Mouse (Mus musculus) forebrain, embryonic 11.5 days (tissue): ENCODE measurements around the gene Arf4. TPM values are rescaled to one million over a fixed set of nuclear protein-coding genes. Genes with fewer than 3 reads are reported as not detected.

Source experiments
- ATAC-seq: fragments of 200-750 bp; cut with Nextera tagmentation; replicated peaks from 2 replicates; pipeline ENCODE4 v1.8.0; 2017; ENCODE audit warnings: moderate TSS enrichment; ENCODE audit not compliant: low FRiP score
- DNase-seq: peaks from one replicate; pipeline ENCODE4 v3.0.0-alpha.2; 2017; ENCODE audit warnings: low spot score
- H3K27ac ChIP-seq: fragments of 300-500 bp; sonication (generic); 2 replicates; pipeline ENCODE4 v1.5.1; 2014; ENCODE audit warnings: low read depth, low read length
- H3K27me3 ChIP-seq: fragments of 300-500 bp; sonication (generic); 2 replicates; pipeline ENCODE4 v1.6.1; 2014; ENCODE audit warnings: mild to moderate bottlenecking, low read length, mixed read lengths; ENCODE audit not compliant: control insufficient read depth, insufficient read depth
- H3K36me3 ChIP-seq: fragments of 300-500 bp; sonication (generic); 2 replicates; pipeline ENCODE4 v1.6.1; 2014; ENCODE audit warnings: mild to moderate bottlenecking, low read length, moderate library complexity, mixed read lengths; ENCODE audit not compliant: control insufficient read depth, insufficient read depth
- H3K4me1 ChIP-seq: fragments of 300-500 bp; sonication (generic); replicated peaks from 2 replicates; pipeline ENCODE4 v1.6.1; 2014; ENCODE audit warnings: low read length, mixed read lengths; ENCODE audit not compliant: control insufficient read depth, insufficient read depth
- H3K4me2 ChIP-seq: fragments of 300-500 bp; sonication (generic); 2 replicates; pipeline ENCODE4 v1.6.1; 2014; ENCODE audit warnings: low read depth, mild to moderate bottlenecking, low read length, moderate library complexity, mixed read lengths; ENCODE audit not compliant: severe bottlenecking
- H3K4me3 ChIP-seq: fragments of 300-500 bp; sonication (generic); 2 replicates; pipeline ENCODE4 v1.5.1; 2014; ENCODE audit warnings: low read depth, low read length
- H3K9ac ChIP-seq: fragments of 300-500 bp; sonication (generic); 2 replicates; pipeline ENCODE4 v1.6.1; 2014; ENCODE audit warnings: low read length
- H3K9me3 ChIP-seq: fragments of 300-500 bp; sonication (generic); 2 replicates; pipeline ENCODE4 v1.6.1; 2016; ENCODE audit warnings: low read length, mixed read lengths; ENCODE audit not compliant: control insufficient read depth
- WGBS: fragments of 180-500 bp; shearing (Covaris S2); extraction: QIAGEN DNeasy Blood & Tissue Kit; methylation state at CpG from one replicate; pipeline ENCODE4 v1.1.7; 2014; 5-methylcytosine and 5-hydroxymethylcytosine counted together
- polyA plus RNA-seq: library from polyadenylated mRNA; unstranded; fragments of >200 nt; fragmentation: Nextera tagmentation; extraction: Ambion mirVana; gene quantifications from 2 replicates; pipeline ENCODE4 v1.2.1, GENCODE M21; 2014

Arf4 gene
- 535 and 566 TPM in 2 replicates for polyA plus RNA-seq

DNA sequence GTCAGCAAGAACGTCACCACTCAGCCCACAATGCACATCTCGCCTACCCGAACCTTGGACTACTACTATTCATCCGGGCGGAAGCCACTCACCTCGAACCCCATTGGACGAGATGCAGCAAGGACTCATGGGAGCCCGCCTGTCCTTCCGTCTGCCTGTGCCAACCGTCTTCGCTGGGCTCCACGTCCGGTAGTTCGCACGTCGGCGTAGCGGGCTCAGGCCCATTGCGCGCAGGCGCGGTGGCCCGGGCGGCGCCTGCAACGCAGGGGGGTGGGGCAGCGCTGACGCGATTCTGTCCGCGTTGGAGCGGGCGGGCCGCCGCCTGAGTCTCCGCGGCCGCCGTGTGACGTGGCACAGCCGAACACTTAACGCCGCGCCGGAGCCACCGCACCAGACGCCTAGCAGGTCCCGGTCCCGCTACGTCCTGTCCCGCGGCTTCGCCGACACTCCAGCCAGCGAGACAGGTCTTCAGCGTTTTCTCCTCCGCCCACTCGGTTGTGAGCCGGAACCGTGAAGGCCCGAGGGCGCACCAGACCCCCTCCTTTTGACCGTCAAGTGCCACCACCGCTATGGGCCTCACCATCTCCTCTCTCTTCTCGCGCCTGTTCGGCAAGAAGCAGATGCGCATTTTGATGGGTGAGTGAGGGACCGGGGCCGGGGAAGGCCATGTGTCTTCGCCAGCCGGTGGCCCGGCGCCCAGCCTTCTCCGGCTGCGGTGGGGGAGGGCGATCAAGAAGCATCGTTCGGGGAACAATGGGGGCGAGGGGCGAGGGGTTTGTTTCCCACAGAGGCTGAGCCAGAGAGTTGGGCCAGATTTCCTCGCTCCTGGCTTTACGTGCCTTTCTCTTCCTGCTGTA lies at the start of gene Arf4:
Gene Arf4, plus strand, starts transcription at position 224 of the 857 bp plus-strand sequence.
- H3K27ac ChIP-seq, result peak within 1 kb of the TSS; percentile 86
- no peaks in the 10 kb centered on the region for H3K4me1 ChIP-seq
- ATAC-seq (peak; percentile 99), DNase-seq (peak; percentile 97)
- peak within 1 kb of the TSS; percentile 76 for H3K4me2 ChIP-seq
- H3K4me3 ChIP-seq, result peak within 1 kb of the TSS; percentile 87
- under 1% methylated on average over 83 of the region's 83 CpGs for WGBS
- H3K9ac ChIP-seq, result peak within 1 kb of the TSS; percentile 89
- H3K36me3 ChIP-seq, result no peaks in the 10 kb centered on the region
- H3K9me3 ChIP-seq, result no peaks in the 10 kb centered on the region
- no peaks in the 10 kb centered on the region for H3K27me3 ChIP-seq

DNA sequence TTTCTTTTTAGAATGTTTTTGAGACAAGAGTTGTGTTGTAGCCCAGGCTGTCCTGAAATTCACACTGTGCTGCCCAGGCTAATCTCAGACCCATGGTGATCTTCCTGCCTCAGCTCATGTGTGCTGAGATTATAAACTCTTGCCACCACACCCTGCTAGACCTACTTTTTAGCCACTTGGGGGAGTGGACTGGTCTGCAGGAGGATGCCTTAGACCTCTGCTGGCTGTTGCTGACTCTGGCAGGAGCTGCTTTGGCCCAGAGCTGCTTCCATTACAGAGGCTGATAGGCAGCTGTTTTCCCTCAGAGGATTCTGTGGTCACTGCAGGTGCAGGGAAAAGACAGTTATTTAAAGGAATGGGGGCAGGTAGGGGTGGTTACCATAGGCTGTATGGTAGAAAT lies 46.5 kb upstream of the Arf4 start:
- no peak overlapping the region for H3K4me3 ChIP-seq
- no peaks in the 10 kb centered on the region for H3K9me3 ChIP-seq
- H3K4me1 ChIP-seq, result no peaks in the 10 kb centered on the region
- no peak overlapping the region for H3K4me2 ChIP-seq
- no peak for ATAC-seq
- H3K27ac ChIP-seq, result no peak overlapping the region
- no peaks in the 10 kb centered on the region; the same call in 1 of the 2 replicates for H3K36me3 ChIP-seq
- H3K27me3 ChIP-seq, result no peaks in the 10 kb centered on the region
- H3K9ac ChIP-seq, result no peak overlapping the region
- no peak for DNase-seq

DNA sequence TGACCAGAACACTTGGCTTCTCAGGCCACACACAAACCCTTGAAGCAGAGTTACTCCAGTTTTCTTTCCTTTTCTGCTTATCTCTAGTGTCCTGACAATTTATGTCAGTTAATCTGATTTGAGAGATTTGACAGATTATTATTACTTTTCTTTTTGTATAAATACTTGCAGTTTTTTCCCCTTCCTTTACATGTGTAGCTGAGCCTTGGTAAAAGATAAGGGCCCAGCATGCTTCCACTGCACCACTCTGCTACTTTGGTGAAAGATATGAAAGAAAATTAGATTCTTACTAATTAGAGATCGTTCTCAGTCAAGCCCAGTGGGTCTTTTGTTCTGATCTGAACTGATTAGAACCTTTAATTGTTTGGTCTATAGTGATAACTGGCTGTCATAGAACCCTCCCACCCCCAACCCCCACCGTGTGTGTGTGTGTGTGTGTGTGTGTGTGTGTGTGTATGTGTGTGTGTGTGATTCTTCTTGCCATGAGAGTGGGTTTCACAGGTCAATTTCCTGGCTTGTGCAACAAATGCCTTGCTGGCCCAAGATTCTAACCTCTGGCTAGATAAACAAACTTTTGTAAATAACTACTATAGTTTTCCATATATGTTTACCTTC lies 44.5 kb upstream of the Arf4 start:
- Histone ChIP-seq H3K27me3 (no peaks in the 10 kb centered on the region), H3K27ac (no peak overlapping the region), H3K9ac (no peak overlapping the region), H3K4me2 (no peak overlapping the region), H3K36me3 (peaks cover 5% of the 10 kb centered on the region; the same call in 1 of the 2 replicates), H3K9me3 (no peaks in the 10 kb centered on the region), H3K4me3 (no peak overlapping the region), H3K4me1 (no peaks in the 10 kb centered on the region)
- WGBS, result 75% methylated on average over 2 of the region's 2 CpGs
- ATAC-seq (no peak), DNase-seq (no peak)

DNA sequence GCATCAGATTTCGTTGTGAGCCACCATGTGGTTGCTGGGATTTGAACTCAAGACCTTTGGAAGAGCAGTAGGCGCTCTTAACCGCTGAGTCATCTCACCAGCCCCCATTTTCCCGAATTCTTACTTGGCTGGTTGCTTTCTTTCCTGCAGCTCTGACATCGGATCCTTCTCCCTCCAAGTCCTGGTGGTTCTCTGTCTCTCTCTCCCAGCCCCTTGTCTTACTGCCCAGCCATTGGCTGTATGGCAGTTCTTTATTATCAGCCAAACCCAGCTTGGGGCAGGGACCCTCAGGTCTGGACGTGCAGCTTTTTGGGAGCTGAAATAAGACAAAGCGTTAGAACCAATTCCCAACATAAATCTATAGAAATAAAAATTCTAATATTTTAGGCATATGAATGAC lies 42.7 kb upstream of the Arf4 start:
- H3K4me1 ChIP-seq, result no peaks in the 10 kb centered on the region
- H3K4me3 ChIP-seq, result no peak overlapping the region
- DNase-seq (no peak), ATAC-seq (no peak)
- no peaks in the 10 kb centered on the region for H3K9me3 ChIP-seq
- no peak overlapping the region for H3K27ac ChIP-seq
- H3K27me3 ChIP-seq, result no peaks in the 10 kb centered on the region
- H3K4me2 ChIP-seq, result no peak overlapping the region
- peaks cover 5% of the 10 kb centered on the region; the same call in 1 of the 2 replicates for H3K36me3 ChIP-seq
- WGBS, result 92% methylated on average over 7 of the region's 7 CpGs
- no peak overlapping the region for H3K9ac ChIP-seq

DNA sequence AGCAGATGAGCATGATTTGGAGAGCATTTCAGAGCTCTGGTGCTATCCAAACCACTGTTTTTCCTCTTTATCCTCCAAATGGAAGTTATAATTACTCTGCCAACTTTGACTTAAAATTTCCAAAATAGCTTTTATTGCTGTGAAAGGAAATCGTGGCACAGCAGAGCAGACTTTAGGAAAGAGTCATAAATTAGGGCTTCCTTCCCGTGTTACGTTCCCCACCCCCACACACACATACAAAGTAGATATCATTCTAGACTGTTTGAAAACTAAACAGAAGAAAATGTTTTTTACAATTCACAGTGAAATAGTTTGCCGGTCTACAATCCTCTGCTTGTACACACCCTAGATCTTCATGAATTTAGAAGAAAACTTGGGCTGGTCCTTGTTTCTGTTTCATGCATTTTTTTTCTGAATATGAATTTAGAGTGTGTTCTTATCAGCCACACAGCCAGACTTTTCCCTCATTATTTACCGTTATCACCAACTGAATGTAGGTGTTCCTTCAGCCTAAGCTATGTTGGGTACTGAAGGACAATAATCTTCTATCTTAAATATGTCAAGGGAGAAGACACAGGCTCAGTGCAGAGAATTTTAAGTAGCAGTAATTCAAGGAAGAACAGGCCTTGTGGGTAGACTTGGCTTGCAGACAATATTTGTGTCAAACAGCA lies 42.0 kb upstream of the Arf4 start:
- Histone ChIP-seq H3K27me3 (no peaks in the 10 kb centered on the region), H3K4me2 (no peak overlapping the region), H3K4me1 (no peaks in the 10 kb centered on the region), H3K36me3 (peaks cover 5% of the 10 kb centered on the region; the same call in 1 of the 2 replicates), H3K27ac (no peak overlapping the region), H3K9me3 (no peaks in the 10 kb centered on the region), H3K4me3 (no peak overlapping the region), H3K9ac (no peak overlapping the region)
- ATAC-seq (no peak), DNase-seq (no peak)
- 94% methylated on average over 5 of the region's 5 CpGs for WGBS

DNA sequence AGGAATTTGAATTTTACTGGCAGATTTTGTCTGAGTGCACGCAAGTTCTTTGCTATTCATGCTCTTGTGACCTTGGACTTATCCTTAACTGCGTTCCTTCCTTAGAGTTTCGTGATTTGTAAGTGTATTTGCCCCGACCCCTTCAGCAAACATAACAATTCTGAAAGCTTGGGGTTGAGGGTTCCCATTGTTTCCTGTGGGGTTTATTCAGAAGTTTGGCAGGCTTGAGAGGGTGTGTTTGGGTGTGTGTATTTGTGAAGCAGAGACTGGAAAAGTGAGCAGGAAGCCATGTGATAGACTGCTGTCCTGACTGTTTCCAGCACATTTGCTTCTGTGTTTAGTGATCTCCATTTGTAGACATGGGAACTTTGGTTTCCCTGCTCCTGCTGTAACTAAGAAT lies 32.5 kb upstream of the Arf4 start:
- H3K27me3 ChIP-seq, result no peaks in the 10 kb centered on the region
- H3K4me3 ChIP-seq, result no peak overlapping the region
- DNase-seq (no peak), ATAC-seq (no peak)
- no peak overlapping the region for H3K4me2 ChIP-seq
- peaks cover 3% of the 10 kb centered on the region; the same call in 1 of the 2 replicates for H3K36me3 ChIP-seq
- no peak overlapping the region for H3K27ac ChIP-seq
- WGBS, result 87% methylated on average over 4 of the region's 4 CpGs
- no peak overlapping the region for H3K9ac ChIP-seq
- H3K9me3 ChIP-seq, result no peaks in the 10 kb centered on the region
- no peaks in the 10 kb centered on the region for H3K4me1 ChIP-seq

DNA sequence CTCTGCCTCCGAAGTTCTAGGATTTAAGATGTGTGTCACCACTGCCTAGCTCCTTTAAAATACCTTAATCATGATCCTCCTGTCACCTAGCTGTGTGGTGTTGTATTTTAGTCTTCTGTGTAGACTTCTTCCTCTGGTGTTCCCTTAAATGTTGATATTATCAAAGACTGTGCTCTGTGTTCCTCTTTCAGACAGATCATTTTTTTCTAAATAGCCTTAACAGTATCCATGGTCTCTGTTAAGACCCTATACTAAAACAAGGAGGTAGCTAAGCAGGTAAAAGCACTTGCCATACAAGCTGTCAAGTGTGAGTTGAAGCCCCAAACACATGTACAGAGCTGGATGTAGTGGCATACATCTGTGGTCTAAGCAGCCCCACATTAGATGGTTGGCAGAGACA lies 28.2 kb upstream of the Arf4 start:
- no peak overlapping the region for H3K4me3 ChIP-seq
- H3K27me3 ChIP-seq, result no peaks in the 10 kb centered on the region
- no peaks in the 10 kb centered on the region for H3K4me1 ChIP-seq
- H3K27ac ChIP-seq, result no peak overlapping the region
- no peak for DNase-seq
- 93% methylated on average over 1 of the region's 1 CpGs for WGBS
- no peak for ATAC-seq
- H3K36me3 ChIP-seq, result peaks cover 7% of the 10 kb centered on the region; the same call in 1 of the 2 replicates
- H3K9me3 ChIP-seq, result no peaks in the 10 kb centered on the region
- H3K9ac ChIP-seq, result no peak overlapping the region
- no peak overlapping the region for H3K4me2 ChIP-seq

DNA sequence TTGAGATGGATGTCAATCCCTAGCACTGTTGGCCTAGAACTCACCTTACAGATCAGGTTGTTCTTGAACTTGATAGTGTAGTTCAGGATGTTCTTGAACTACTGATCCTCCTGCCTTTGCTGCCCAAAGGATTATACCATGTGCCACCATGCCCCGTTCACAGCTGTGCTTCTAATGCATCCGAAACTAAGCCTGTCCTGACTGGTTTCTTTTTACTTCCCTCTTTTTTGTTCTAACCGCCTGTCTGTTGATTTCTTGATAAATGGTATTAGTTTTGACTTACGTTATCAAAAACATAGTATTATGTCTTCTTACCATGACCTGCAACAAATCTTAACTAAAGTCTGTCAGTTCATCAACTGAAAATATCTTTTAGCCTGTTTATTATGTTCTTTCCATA lies 27.2 kb upstream of the Arf4 start:
- ATAC-seq (no peak), DNase-seq (no peak)
- WGBS, result 92% methylated on average over 4 of the region's 4 CpGs
- no peak overlapping the region for H3K4me3 ChIP-seq
- H3K9ac ChIP-seq, result no peak overlapping the region
- no peak overlapping the region for H3K4me2 ChIP-seq
- H3K36me3 ChIP-seq, result peaks cover 7% of the 10 kb centered on the region; the same call in 1 of the 2 replicates
- H3K27me3 ChIP-seq, result no peaks in the 10 kb centered on the region
- no peaks in the 10 kb centered on the region for H3K9me3 ChIP-seq
- no peak overlapping the region for H3K27ac ChIP-seq
- H3K4me1 ChIP-seq, result no peaks in the 10 kb centered on the region
